Mouse (Mus musculus) cerebellum, adult 2 months (tissue): ENCODE measurements at regions not wholly inside any gene's neighbourhood (a gene's known extent, or its start where the extent isn't known, plus 50 kb on each side); places are given as distances from the start of the nearest gene placed in this dataset.

Experiments used
- CTCF ChIP-seq: fragments of 200-500 bp; IDR thresholded peaks from 2 replicates; pipeline ENCODE4 v1.5.1; 2011; ENCODE audit warnings: low read depth, mild to moderate bottlenecking, control low read depth, low read length, moderate library complexity, borderline replicate concordance; ENCODE audit not compliant: insufficient read depth
- POLR2A ChIP-seq: fragments of 200-500 bp; IDR thresholded peaks from 2 replicates; pipeline ENCODE4 v1.6.1; 2011; ENCODE audit warnings: low read length, control low read depth, borderline replicate concordance; ENCODE audit not compliant: insufficient read depth

DNA sequence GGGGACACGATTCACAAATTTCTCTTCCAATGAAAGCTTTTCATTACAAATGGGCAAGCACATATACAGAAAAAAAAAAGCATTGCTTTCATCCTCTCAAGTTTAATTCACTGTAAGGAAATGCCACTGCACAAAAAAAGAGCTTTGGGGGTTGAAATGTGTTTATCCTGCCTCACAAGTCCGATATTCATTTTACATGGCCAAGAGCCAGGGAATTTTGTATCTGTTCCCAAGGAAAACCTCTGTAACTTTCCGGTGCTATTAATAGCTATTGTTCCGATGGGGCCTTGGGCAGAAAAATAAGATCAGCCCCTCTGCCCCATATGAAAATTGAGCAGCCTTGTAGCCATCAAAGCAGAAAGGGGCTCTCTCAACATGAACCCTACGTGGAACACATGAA lies 465.9 kb upstream of the Mki67 start:
- no peak for TF ChIP-seq POLR2A
- no peak for TF ChIP-seq CTCF
